Mouse (Mus musculus) kidney, embryonic 16.5 days (tissue): ENCODE data around the gene Fam213a. TPM values are rescaled to one million over a fixed set of nuclear protein-coding genes. Genes with fewer than 3 reads are reported as not detected.

Experiments
- ATAC-seq: fragments of 200-750 bp; cut with Nextera tagmentation; 2 replicates; pipeline ENCODE4 v1.8.0; 2017; ENCODE audit warnings: moderate TSS enrichment; ENCODE audit not compliant: low FRiP score, low TSS enrichment
- H3K27ac ChIP-seq: fragments of 300-500 bp; sonication (generic); 2 replicates; pipeline ENCODE4 v1.5.1; 2014; ENCODE audit warnings: low read length
- H3K27me3 ChIP-seq: fragments of 300-500 bp; sonication (generic); 2 replicates; pipeline ENCODE4 v1.6.1; 2014; ENCODE audit warnings: low read length, control low read depth, mixed read lengths; ENCODE audit not compliant: insufficient read depth
- H3K36me3 ChIP-seq: fragments of 300-500 bp; sonication (generic); 2 replicates; pipeline ENCODE4 v1.6.1; 2014; ENCODE audit warnings: low read length, control low read depth, mixed read lengths; ENCODE audit not compliant: insufficient read depth
- H3K4me1 ChIP-seq: fragments of 300-500 bp; sonication (generic); 2 replicates; pipeline ENCODE4 v1.6.1; 2014; ENCODE audit warnings: low read length, control low read depth, mixed read lengths; ENCODE audit not compliant: insufficient read depth
- H3K4me2 ChIP-seq: fragments of 300-500 bp; sonication (generic); replicated peaks from 2 replicates; pipeline ENCODE4 v1.6.1; 2014; ENCODE audit warnings: low read depth, low read length
- H3K4me3 ChIP-seq: fragments of 300-500 bp; sonication (generic); 2 replicates; pipeline ENCODE4 v1.5.1; 2014; ENCODE audit warnings: mild to moderate bottlenecking, low read length
- H3K9ac ChIP-seq: fragments of 300-500 bp; sonication (generic); replicated peaks from 2 replicates; pipeline ENCODE4 v1.6.1; 2014; ENCODE audit warnings: low read length
- H3K9me3 ChIP-seq: fragments of 300-500 bp; sonication (generic); 2 replicates; pipeline ENCODE4 v1.6.1; 2016; ENCODE audit warnings: low read length, control low read depth
- WGBS: fragments of 180-500 bp; shearing (Covaris S2); extraction: QIAGEN DNeasy Blood & Tissue Kit; methylation state at CpG from one replicate; pipeline ENCODE4 v1.1.7; 2014; 5-methylcytosine and 5-hydroxymethylcytosine counted together
- polyA plus RNA-seq: library from polyadenylated mRNA; unstranded; fragments of >200 nt; fragmentation: Nextera tagmentation; extraction: Ambion mirVana; gene quantifications from 2 replicates; pipeline ENCODE4 v1.2.1, GENCODE M21; 2015

The Fam213a gene
- polyA plus RNA-seq, 1 experiment from 2014 or later, result 109 TPM

DNA sequence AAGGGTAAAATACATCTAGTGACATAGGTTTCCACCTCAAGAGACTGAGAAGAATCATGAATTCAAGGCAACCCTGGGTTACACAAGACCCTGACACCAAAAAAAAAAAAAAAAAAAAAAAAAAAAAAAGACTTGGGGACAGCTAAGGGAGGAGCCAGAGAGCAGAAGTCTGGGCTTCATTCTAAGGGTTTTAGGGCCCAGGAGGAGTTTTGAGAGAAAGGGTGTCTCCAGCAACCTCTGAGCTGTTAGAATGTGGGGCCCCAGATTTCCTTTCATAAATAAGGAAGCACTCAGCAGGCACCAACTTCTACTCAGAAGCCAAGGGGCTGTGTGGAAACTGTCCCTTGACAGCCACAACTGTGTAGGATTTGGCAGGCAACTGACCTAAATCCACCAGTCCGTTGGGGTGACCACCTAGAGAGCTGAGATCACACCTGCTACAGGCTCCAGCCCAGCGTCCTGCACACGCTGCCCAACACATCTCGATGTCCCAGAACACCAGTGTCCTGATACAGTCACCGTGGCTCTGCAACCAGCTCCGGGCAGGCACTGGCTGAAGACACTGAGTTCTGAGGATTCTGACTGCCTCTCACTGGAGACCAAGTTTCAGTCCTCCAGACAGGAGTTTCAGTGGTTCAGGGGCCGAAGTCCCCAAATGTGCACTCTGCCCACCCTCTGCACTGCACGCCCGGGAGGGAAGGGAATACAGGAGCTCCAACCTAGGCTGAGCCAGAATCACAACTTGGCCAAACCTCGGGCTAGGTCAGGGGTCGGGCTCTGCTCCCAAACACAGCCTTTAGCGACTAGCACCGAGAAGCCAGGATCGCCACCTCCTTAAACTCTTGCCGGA is 47.9 kb downstream of the Fam213a start:
- Histone ChIP-seq H3K9ac (peak overlapping the region; percentile 97), H3K9me3 (no peaks in the 10 kb centered on the region), H3K4me2 (peak overlapping the region; percentile 59), H3K27ac (peak overlapping the region; percentile 96), H3K4me3 (peak overlapping the region; percentile 93), H3K4me1 (peaks cover 50% of the 10 kb centered on the region), H3K27me3 (no peaks in the 10 kb centered on the region), H3K36me3 (no peaks in the 10 kb centered on the region)
- under 1% methylated on average over 15 of the region's 15 CpGs for WGBS
- peak; percentile 7 for ATAC-seq

DNA sequence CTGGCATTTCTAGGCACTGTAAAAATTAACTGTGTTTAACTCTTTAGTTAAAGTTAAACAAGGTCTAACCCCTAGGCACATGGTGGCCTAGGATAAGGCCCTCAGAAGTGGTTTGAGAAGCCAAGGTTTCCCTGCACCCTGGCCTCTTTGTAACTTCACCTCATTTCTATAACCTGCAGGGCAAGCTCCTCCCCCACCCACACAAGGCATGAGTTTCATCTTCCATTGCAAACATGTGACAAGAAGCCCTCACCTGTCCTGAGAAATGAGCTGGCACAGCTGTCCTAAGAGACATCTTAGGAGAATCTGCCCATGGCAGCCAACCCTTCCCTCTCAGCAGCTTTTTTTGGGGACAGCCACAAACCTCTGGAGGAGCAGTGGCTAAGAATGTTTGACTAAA is 48.7 kb downstream of the Fam213a start:
- Histone ChIP-seq H3K27me3 (no peaks in the 10 kb centered on the region), H3K36me3 (no peaks in the 10 kb centered on the region), H3K9me3 (no peaks in the 10 kb centered on the region), H3K4me1 (peaks cover 57% of the 10 kb centered on the region), H3K9ac (peak overlapping the region; percentile 97), H3K27ac (peak overlapping the region; percentile 96; the same call in 1 of the 2 replicates), H3K4me2 (peak overlapping the region; percentile 59), H3K4me3 (peak overlapping the region; percentile 93)
- ATAC-seq, result no peak

- Histone ChIP-seq H3K36me3 (no peaks in the 10 kb centered on the region), H3K4me2 (peak overlapping the region; percentile 59), H3K27me3 (no peaks in the 10 kb centered on the region), H3K4me1 (peaks cover 64% of the 10 kb centered on the region), H3K9ac (no peak overlapping the region; the same call in 1 of the 2 replicates), H3K9me3 (no peaks in the 10 kb centered on the region), H3K4me3 (peak overlapping the region; percentile 93), H3K27ac (peak overlapping the region; percentile 65; the same call in 1 of the 2 replicates)
- 95% methylated on average over 3 of the region's 3 CpGs for WGBS
- no peak for ATAC-seq
Observed at GRCm38 (mm10) chr14:40964214-40964610, 49.4 kb downstream of the Fam213a start.

- Histone ChIP-seq H3K9me3 (no peaks in the 10 kb centered on the region), H3K4me3 (no peak overlapping the region), H3K4me2 (peak overlapping the region; percentile 59), H3K9ac (no peak overlapping the region), H3K27ac (peak overlapping the region; percentile 90), H3K4me1 (peaks cover 69% of the 10 kb centered on the region), H3K36me3 (no peaks in the 10 kb centered on the region), H3K27me3 (no peaks in the 10 kb centered on the region)
- 57% methylated on average over 3 of the region's 3 CpGs for WGBS
- no peak for ATAC-seq
Observed at GRCm38 (mm10) chr14:40963501-40964213, 49.9 kb downstream of the Fam213a start.

DNA sequence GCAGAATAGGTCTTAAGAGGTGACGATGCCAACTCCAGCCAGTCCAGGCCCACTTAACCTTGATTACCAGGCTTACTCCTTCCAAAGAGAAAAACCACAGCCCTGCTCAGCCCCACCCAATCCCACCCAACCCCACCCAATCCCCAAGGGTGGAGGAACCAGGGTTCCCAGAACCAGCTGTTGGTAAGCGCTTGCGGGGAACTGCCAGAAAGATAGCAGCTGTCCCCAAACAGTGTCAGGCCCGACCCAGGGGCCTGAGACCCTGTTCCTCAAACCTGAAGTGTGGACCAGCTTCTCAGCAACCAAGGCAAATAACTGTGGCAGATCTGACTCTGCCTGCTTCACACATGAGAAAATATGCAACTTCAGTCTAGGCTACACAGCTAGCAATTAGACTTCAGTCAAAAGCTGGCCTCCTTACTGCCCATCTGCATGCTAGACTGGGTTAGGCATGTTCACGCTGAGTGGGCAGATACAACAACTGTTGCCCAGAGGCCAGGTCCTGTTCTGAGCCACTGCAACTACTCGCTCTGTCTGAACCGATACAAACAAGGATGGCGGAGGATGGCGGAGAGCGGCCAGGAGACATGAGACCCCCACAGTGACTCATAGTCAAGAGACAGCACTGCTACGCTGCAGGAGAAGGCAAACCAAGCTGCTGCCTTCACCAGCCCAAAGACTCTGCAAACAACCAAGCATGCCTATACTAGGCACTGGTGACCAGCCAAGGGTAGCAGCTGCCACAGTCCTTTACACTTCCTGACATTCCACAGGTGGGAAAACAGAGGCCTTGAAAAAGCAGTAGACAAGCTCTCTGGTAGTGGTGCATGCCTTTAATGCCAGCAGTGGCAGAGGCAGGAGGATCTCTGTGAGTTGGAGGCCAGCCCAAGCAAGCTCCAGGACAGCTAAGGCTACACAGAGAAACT is 51.0 kb downstream of the Fam213a start:
- ATAC-seq, result 0 out of 2 replicates have a peak, but pooled peaks have one; percentile 2
- H3K4me1 ChIP-seq, result peaks cover 73% of the 10 kb centered on the region
- WGBS, result 50% methylated on average over 11 of the region's 11 CpGs
- no peaks in the 10 kb centered on the region for H3K27me3 ChIP-seq
- H3K4me2 ChIP-seq, result peak overlapping the region; percentile 59
- H3K9me3 ChIP-seq, result no peaks in the 10 kb centered on the region
- H3K9ac ChIP-seq, result no peak overlapping the region
- H3K36me3 ChIP-seq, result no peaks in the 10 kb centered on the region
- H3K4me3 ChIP-seq, result peak overlapping the region; percentile 16; the same call in 1 of the 2 replicates
- H3K27ac ChIP-seq, result peak overlapping the region; percentile 90

- H3K36me3 ChIP-seq, result no peaks in the 10 kb centered on the region
- 45% methylated on average over 4 of the region's 4 CpGs for WGBS
- H3K27ac ChIP-seq, result peak overlapping the region; percentile 90
Observed at GRCm38 (mm10) chr14:40960237-40960636, 53.4 kb downstream of the Fam213a start.

GRCm38 (mm10) chr14:40959586-40959985 is 54.0 kb downstream of the Fam213a start:
- H3K9me3 ChIP-seq, result no peaks in the 10 kb centered on the region
- no peak overlapping the region; the same call in 1 of the 2 replicates for H3K9ac ChIP-seq
- H3K4me2 ChIP-seq, result peak overlapping the region; percentile 13; the same call in 1 of the 2 replicates
- WGBS, result 27% methylated on average over 3 of the region's 3 CpGs
- H3K27me3 ChIP-seq, result no peaks in the 10 kb centered on the region
- ATAC-seq, result no peak
- peak overlapping the region; percentile 90 for H3K27ac ChIP-seq
- no peaks in the 10 kb centered on the region for H3K36me3 ChIP-seq
- no peak overlapping the region for H3K4me3 ChIP-seq
- peaks cover 89% of the 10 kb centered on the region for H3K4me1 ChIP-seq

More at GRCm38 (mm10) chr14:40960237-40960636, 53.4 kb downstream of the Fam213a start:
- ATAC-seq, result no peak
- Histone ChIP-seq H3K27me3 (no peaks in the 10 kb centered on the region), H3K9me3 (no peaks in the 10 kb centered on the region), H3K4me3 (no peak overlapping the region), H3K9ac (no peak overlapping the region), H3K4me1 (peaks cover 90% of the 10 kb centered on the region), H3K4me2 (no peak overlapping the region)

DNA sequence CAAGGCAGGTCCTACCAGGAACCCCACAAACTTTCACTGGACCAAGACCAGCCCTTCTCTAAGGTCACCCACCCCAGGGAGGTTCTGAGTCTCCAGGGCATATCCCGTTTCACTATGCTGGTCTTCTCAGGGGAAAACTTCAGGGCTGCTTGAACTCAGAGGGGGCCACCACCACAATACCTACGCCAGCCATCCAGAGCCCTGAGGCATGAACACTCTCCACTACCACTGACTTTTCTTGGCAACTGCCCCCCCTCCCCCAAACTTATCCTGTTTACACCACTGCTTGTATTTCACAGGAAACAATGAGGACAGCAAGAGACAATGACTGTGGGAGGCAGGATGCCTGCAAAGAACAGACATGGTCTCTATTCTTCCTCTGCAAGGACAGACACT is 54.6 kb downstream of the Fam213a start:
- peaks cover 89% of the 10 kb centered on the region for H3K4me1 ChIP-seq
- ATAC-seq, result peak; percentile 19; the same call in 1 of the 2 replicates
- peak overlapping the region; percentile 20; the same call in 1 of the 2 replicates for H3K9ac ChIP-seq
- no peaks in the 10 kb centered on the region for H3K9me3 ChIP-seq
- no peak overlapping the region for H3K4me3 ChIP-seq
- H3K27ac ChIP-seq, result peak overlapping the region; percentile 90
- WGBS, result 36% methylated on average over 2 of the region's 2 CpGs
- H3K4me2 ChIP-seq, result peak overlapping the region; percentile 26
- H3K27me3 ChIP-seq, result no peaks in the 10 kb centered on the region
- no peaks in the 10 kb centered on the region for H3K36me3 ChIP-seq
